Mouse (Mus musculus) ES-E14 (cell line): ENCODE results near the gene Ell. TPM values are rescaled to one million over a fixed set of nuclear protein-coding genes. Genes with fewer than 3 reads are reported as not detected.

ENCODE experiments used
- DNase-seq: peaks from one replicate; pipeline ENCODE4 v3.0.0-alpha.2; 2013; ENCODE audit warnings: low read depth, low spot score
- H3K27ac ChIP-seq: 2 replicates; pipeline ENCODE4 v1.5.1; 2012; ENCODE audit warnings: low read depth, mild to moderate bottlenecking, low read length, moderate library complexity, mixed read lengths; ENCODE audit not compliant: poor library complexity, insufficient read depth, severe bottlenecking
- H3K36me3 ChIP-seq: 2 replicates; pipeline ENCODE4 v1.6.1; 2012; ENCODE audit warnings: mild to moderate bottlenecking, low read length, moderate library complexity, mixed read lengths; ENCODE audit not compliant: control insufficient read depth, poor library complexity, insufficient read depth, severe bottlenecking
- H3K4me1 ChIP-seq, 2 experiments: fragments of 150-350 bp in 1 of 2; sonication (generic) in 1 of 2; 2 replicates each; pipeline ENCODE4 v1.6.1; 2012; ENCODE audit warnings: low read length in 2 of 2, mild to moderate bottlenecking in 1 of 2, mixed read lengths in 1 of 2; ENCODE audit not compliant: control insufficient read depth in 2 of 2, insufficient read depth in 2 of 2, poor library complexity in 1 of 2
- H3K4me3 ChIP-seq, 2 experiments: fragments of 150-350 bp in 1 of 2; sonication (generic) in 1 of 2; 2 replicates each; pipeline ENCODE4 v1.5.1; 2012; ENCODE audit warnings: low read length in 2 of 2, low read depth in 1 of 2, mild to moderate bottlenecking in 1 of 2, mixed read lengths in 1 of 2; ENCODE audit not compliant: insufficient read depth in 1 of 2, poor library complexity in 1 of 2, severe bottlenecking in 1 of 2
- H3K9ac ChIP-seq: 2 replicates; pipeline ENCODE4 v1.6.1; 2012; ENCODE audit warnings: low read depth, mild to moderate bottlenecking, low read length, mixed read lengths; ENCODE audit not compliant: poor library complexity, insufficient read depth, severe bottlenecking
- H3K9me3 ChIP-seq: fragments of 150-350 bp; sonication (generic); 2 replicates; pipeline ENCODE4 v1.6.1; 2012; ENCODE audit warnings: low read depth, mild to moderate bottlenecking, low read length; ENCODE audit not compliant: control insufficient read depth, insufficient read depth
- CHD2 ChIP-seq: IDR thresholded peaks from 2 replicates; pipeline ENCODE4 v1.6.1; 2014; ENCODE audit warnings: mild to moderate bottlenecking, low read depth, low read length, inconsistent platforms
- HCFC1 ChIP-seq: IDR thresholded peaks from 2 replicates; pipeline ENCODE4 v1.6.1; 2012; ENCODE audit warnings: low read length, inconsistent platforms, borderline replicate concordance; ENCODE audit not compliant: insufficient read depth
- MAFK ChIP-seq: IDR thresholded peaks from 2 replicates; pipeline ENCODE4 v1.6.1; 2014; ENCODE audit warnings: mild to moderate bottlenecking, low read depth, low read length, inconsistent platforms; ENCODE audit not compliant: insufficient read depth
- ZC3H11A ChIP-seq: IDR thresholded peaks from 2 replicates; pipeline ENCODE4 v1.6.1; 2012; ENCODE audit warnings: low read depth, mild to moderate bottlenecking, inconsistent platforms, low read length, borderline replicate concordance
- ZNF384 ChIP-seq: IDR thresholded peaks from 2 replicates; pipeline ENCODE4 v1.6.1; 2012; ENCODE audit warnings: low read depth, low read length, inconsistent platforms
- in situ Hi-C, 2 experiments: fragments of 600-800 bp; cut with MboI; formaldehyde crosslinking; loops; one replicate each; pipeline ENCODE4 v1.15.1; 2025; ENCODE audit warnings: low sequenced_read_pairs in 2 of 2, inconsistent platforms in 1 of 2; ENCODE audit not compliant: unreplicated experiment in 2 of 2
- total RNA-seq: library from RNA; depleted of rRNA; stranded (reverse); fragments of 300-350 nt; gene quantifications from 2 replicates; pipeline ENCODE4 v1.2.3, GENCODE M21; 2012

Gene Ell
- total RNA-seq, 1 experiment: 15.8 TPM

GRCm38 (mm10) chr8:70625104-70625503 lies 85.8 kb downstream of the Ell start:
- peaks cover 0 to 8% of the 10 kb centered on the region in 2 experiments; a peak in 1 of 4 replicates for H3K4me1 ChIP-seq
- no peaks in the 10 kb centered on the region for H3K9me3 ChIP-seq
- H3K4me3 ChIP-seq: no peak overlapping the region
- in situ Hi-C loops: no loop called here
- TF ChIP-seq HCFC1 (no peak), CHD2 (no peak), ZC3H11A (no peak), ZNF384 (no peak), MAFK (no peak)
- no peak overlapping the region for H3K9ac ChIP-seq
- H3K27ac ChIP-seq: no peak overlapping the region
- no peak for DNase-seq
- H3K36me3 ChIP-seq: no peaks in the 10 kb centered on the region; the same call in 1 of the 2 replicates

GRCm38 (mm10) chr8:70627041-70627440 lies 87.8 kb downstream of the Ell start:
- Histone ChIP-seq H3K9ac (no peak overlapping the region), H3K4me1 (peaks cover 0 to 9% of the 10 kb centered on the region in 2 experiments; a peak in 2 of 4 replicates), H3K9me3 (no peaks in the 10 kb centered on the region), H3K4me3 (no peak overlapping the region), H3K27ac (no peak overlapping the region), H3K36me3 (no peaks in the 10 kb centered on the region; the same call in 1 of the 2 replicates)
- no peak for DNase-seq
- in situ Hi-C loops: no loop called here
- no peak for TF ChIP-seq ZNF384
- no peak for TF ChIP-seq MAFK
- no peak for TF ChIP-seq CHD2
- no peak for TF ChIP-seq HCFC1
- no peak for TF ChIP-seq ZC3H11A

GRCm38 (mm10) chr8:70628986-70629490 lies 89.8 kb downstream of the Ell start:
- H3K4me1 ChIP-seq: peaks cover 0 to 12% of the 10 kb centered on the region in 2 experiments; a peak in 2 of 4 replicates
- H3K9me3 ChIP-seq: no peaks in the 10 kb centered on the region
- H3K27ac ChIP-seq: no peak overlapping the region
- no peak overlapping the region for H3K4me3 ChIP-seq
- no peak for TF ChIP-seq HCFC1
- no peak for TF ChIP-seq MAFK
- no peak for TF ChIP-seq ZNF384
- TF ChIP-seq ZC3H11A: no peak
- no peak for TF ChIP-seq CHD2
- no peak for DNase-seq
- H3K36me3 ChIP-seq: no peaks in the 10 kb centered on the region; the same call in 1 of the 2 replicates
- in situ Hi-C loops: no loop called here
- no peak overlapping the region for H3K9ac ChIP-seq

- Histone ChIP-seq H3K9ac (peak overlapping the region; percentile 64), H3K27ac (peak overlapping the region; percentile 40; the same call in 1 of the 2 replicates), H3K4me3 (peak overlapping the region; percentile 37 to 51), H3K9me3 (no peaks in the 10 kb centered on the region), H3K4me1 (peaks cover 0 to 12% of the 10 kb centered on the region in 2 experiments; a peak in 2 of 4 replicates), H3K36me3 (no peaks in the 10 kb centered on the region; the same call in 1 of the 2 replicates)
- in situ Hi-C loops: no loop called here
- peak; percentile 83 for DNase-seq
- 0 out of 2 replicates have a peak, but pooled peaks have one; percentile 60 for TF ChIP-seq ZNF384
- no peak for TF ChIP-seq ZC3H11A
- TF ChIP-seq HCFC1: peak; percentile 66; the same call in 1 of the 2 replicates
- TF ChIP-seq MAFK: no peak
- no peak for TF ChIP-seq CHD2
These were observed 90.6 kb downstream of the Ell start for GRCm38 (mm10) chr8:70629574-70630531.
